Mouse (Mus musculus): ENCODE results near the gene Cadm4. TPM values are rescaled to one million over a fixed set of nuclear protein-coding genes. Genes with fewer than 3 reads are reported as not detected.
A peak's percentile ranks its signal among the peaks of the same experiment; 100 is the strongest.

The Cadm4 gene
- polyA plus RNA-seq, 1 experiment from 2014 or later: 1.8 TPM

GRCm38 (mm10) chr7:24544506-24544905 is 62.7 kb downstream of the Cadm4 start:
- no peaks in the 10 kb centered on the region for H3K9me3 ChIP-seq (ENCODE audit: control insufficient read depth, low read length)
- ATAC-seq (ENCODE audit: low read depth): no peak
- H3K36me3 ChIP-seq (ENCODE audit: control insufficient read depth, insufficient read depth, low read length): peaks cover 2% of the 10 kb centered on the region
- WGBS: 78% methylated on average over 2 of the region's 2 CpGs
- no peak overlapping the region for H3K4me2 ChIP-seq (ENCODE audit: low read depth, low read length)
- no peak overlapping the region for H3K9ac ChIP-seq (ENCODE audit: low read length)
- no peak overlapping the region for H3K27ac ChIP-seq (ENCODE audit: low read length)
- peaks cover 7% of the 10 kb centered on the region for H3K4me1 ChIP-seq (replicated peaks; ENCODE audit: control insufficient read depth, insufficient read depth, low read length)
- H3K27me3 ChIP-seq (ENCODE audit: control insufficient read depth, insufficient read depth, low read depth, low read length): no peaks in the 10 kb centered on the region
- no peak overlapping the region for H3K4me3 ChIP-seq (ENCODE audit: low read length)

DNA sequence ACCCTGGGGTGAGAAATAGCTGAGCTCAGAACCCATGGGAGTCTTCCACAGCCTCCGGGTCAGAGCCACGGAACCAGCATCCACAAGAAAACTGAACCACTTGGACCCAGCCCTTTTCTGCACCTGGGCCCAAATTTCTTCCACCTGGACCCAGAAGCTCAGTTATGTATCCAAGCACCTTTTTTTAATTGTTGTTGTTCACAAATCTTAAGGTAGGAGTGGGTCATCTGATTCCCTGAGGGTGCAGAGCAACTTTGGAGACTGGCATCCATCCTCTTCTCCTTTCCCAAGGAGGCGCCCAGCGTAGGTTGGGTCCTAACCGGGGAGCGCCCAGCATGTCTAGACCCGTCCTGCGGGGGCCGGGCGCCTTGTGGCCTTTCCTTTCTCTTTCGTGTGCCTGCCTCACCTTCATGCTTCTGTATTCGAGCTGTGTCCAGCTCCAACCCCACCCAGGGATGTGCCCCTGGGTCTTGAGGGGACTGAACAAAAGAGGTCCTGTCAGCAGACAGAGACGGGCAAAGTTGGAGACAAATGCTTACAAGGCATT is 64.3 kb downstream of the Cadm4 start, which contains the start of the genes Pinlyp and Xrcc1:
Gene Pinlyp, minus strand, starts transcription at position 51 of the 547 bp plus-strand sequence.
Gene Xrcc1, plus strand, starts transcription at position 222 of the 547 bp plus-strand sequence.
- no peak; the same call in 1 of the 2 replicates for ATAC-seq (ENCODE audit: low read depth)
- H3K9ac ChIP-seq (ENCODE audit: low read length): peak within 1 kb of the TSS; percentile 87
- 32% methylated on average over 13 of the region's 13 CpGs for WGBS
- peaks cover 9% of the 10 kb centered on the region for H3K36me3 ChIP-seq (ENCODE audit: control insufficient read depth, insufficient read depth, low read length)
- peak within 1 kb of the TSS; percentile 82 for H3K27ac ChIP-seq (ENCODE audit: low read length)
- H3K4me2 ChIP-seq (ENCODE audit: low read depth, low read length): peak within 1 kb of the TSS; percentile 74
- peak within 1 kb of the TSS; percentile 84 for H3K4me3 ChIP-seq (ENCODE audit: low read length)
- no peaks in the 10 kb centered on the region for H3K9me3 ChIP-seq (ENCODE audit: control insufficient read depth, low read length)
- peaks cover 7% of the 10 kb centered on the region for H3K4me1 ChIP-seq (replicated peaks; ENCODE audit: control insufficient read depth, insufficient read depth, low read length)
- no peaks in the 10 kb centered on the region for H3K27me3 ChIP-seq (ENCODE audit: control insufficient read depth, insufficient read depth, low read depth, low read length)

DNA sequence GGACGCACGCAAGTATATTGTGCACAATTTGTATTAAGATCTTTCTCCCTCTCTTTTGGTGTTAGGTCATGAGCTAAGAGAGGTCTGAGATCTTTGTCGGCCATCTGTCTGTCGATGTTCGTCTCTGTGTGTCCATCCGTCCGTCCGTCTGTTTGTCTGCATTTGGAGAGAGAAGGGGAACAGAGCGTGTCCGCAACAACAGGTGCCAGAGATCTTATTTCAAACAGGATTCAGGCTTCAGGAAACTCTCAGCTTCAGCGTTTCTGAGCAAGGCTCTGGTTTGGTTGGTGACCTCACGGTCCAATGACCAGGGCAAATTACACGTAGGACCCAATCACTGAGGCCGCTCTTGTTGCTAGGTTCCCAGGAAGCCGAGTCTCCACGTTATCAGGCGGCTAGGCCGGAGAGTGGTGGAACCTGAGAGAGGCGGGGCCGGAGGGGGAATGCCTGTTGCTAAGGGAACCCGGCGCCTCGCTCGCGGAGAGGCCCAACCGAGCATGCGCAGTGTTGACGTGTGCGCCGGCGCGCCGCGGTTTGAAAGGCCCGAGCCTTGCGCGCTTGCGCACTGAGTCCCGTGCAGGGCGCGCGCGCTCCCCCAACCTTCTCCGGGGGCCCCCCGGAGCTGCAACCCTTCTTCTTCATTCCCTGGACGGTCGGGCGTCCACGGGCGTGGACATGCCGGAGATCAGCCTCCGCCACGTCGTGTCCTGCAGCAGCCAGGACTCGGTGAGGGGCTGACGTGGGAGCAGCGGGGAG is 65.0 kb downstream of the Cadm4 start:
- ATAC-seq (ENCODE audit: low read depth): peak; percentile 100

DNA sequence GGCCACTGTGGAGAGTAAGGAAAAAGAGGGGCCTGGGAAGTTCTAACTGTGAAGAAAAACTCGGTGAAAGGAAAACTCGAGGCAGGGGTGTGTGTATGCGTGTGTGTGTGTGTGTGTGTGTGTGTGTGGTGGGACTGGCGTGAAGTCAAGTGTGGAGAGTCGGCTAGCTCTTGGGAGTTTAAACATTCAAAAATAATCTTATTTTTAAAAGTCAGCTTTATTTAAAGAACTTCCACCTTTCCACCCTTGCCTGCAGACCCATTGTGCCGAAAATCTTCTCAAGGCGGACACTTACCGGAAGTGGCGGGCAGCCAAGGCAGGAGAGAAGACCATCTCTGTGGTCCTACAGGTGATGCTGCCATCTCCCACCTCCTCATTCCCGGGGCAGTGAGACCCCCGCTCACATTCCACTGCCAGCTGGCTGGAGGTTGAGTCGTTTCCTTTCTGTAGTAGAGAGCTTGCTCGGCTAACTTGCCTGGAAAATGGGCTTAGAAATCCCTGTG is 65.8 kb downstream of the Cadm4 start:
- 12% methylated on average over 13 of the region's 13 CpGs for WGBS
- no peak overlapping the region for H3K27ac ChIP-seq (ENCODE audit: low read length)
- no peak for ATAC-seq (ENCODE audit: low read depth)

More for the DNA sequence above, 65.0 kb downstream of the Cadm4 start:
- Histone ChIP-seq H3K27me3 (ENCODE audit: control insufficient read depth, insufficient read depth, low read depth, low read length) (no peaks in the 10 kb centered on the region), H3K4me2 (ENCODE audit: low read depth, low read length) (peak overlapping the region; percentile 74), H3K36me3 (ENCODE audit: control insufficient read depth, insufficient read depth, low read length) (peaks cover 9% of the 10 kb centered on the region), H3K4me1 (replicated peaks; ENCODE audit: control insufficient read depth, insufficient read depth, low read length) (peaks cover 7% of the 10 kb centered on the region), H3K27ac (ENCODE audit: low read length) (peak overlapping the region; percentile 82), H3K9me3 (ENCODE audit: control insufficient read depth, low read length) (no peaks in the 10 kb centered on the region), H3K4me3 (ENCODE audit: low read length) (peak overlapping the region; percentile 84), H3K9ac (ENCODE audit: low read length) (peak overlapping the region; percentile 87)
- WGBS: under 1% methylated on average over 53 of the region's 57 CpGs

GRCm38 (mm10) chr7:24551985-24552759 is 70.3 kb downstream of the Cadm4 start:
- H3K27ac ChIP-seq (ENCODE audit: low read length): no peak overlapping the region
- no peak overlapping the region for H3K4me3 ChIP-seq (ENCODE audit: low read length)
- no peaks in the 10 kb centered on the region for H3K27me3 ChIP-seq (ENCODE audit: control insufficient read depth, insufficient read depth, low read depth, low read length)
- no peak overlapping the region for H3K9ac ChIP-seq (ENCODE audit: low read length)
- no peak for ATAC-seq (ENCODE audit: low read depth)
- 84% methylated on average over 12 of the region's 12 CpGs for WGBS
- no peaks in the 10 kb centered on the region for H3K9me3 ChIP-seq (ENCODE audit: control insufficient read depth, low read length)
- peaks cover 7% of the 10 kb centered on the region for H3K4me1 ChIP-seq (replicated peaks; ENCODE audit: control insufficient read depth, insufficient read depth, low read length)
- no peak overlapping the region for H3K4me2 ChIP-seq (ENCODE audit: low read depth, low read length)
- peaks cover 20% of the 10 kb centered on the region for H3K36me3 ChIP-seq (ENCODE audit: control insufficient read depth, insufficient read depth, low read length)

More for the DNA sequence above, 65.8 kb downstream of the Cadm4 start:
- no peaks in the 10 kb centered on the region for H3K27me3 ChIP-seq (ENCODE audit: control insufficient read depth, insufficient read depth, low read depth, low read length)
- peaks cover 7% of the 10 kb centered on the region for H3K4me1 ChIP-seq (replicated peaks; ENCODE audit: control insufficient read depth, insufficient read depth, low read length)
- H3K36me3 ChIP-seq (ENCODE audit: control insufficient read depth, insufficient read depth, low read length): peaks cover 12% of the 10 kb centered on the region
- H3K9ac ChIP-seq (ENCODE audit: low read length): peak overlapping the region; percentile 87
- H3K4me2 ChIP-seq (ENCODE audit: low read depth, low read length): peak overlapping the region; percentile 74
- peak overlapping the region; percentile 84 for H3K4me3 ChIP-seq (ENCODE audit: low read length)
- H3K9me3 ChIP-seq (ENCODE audit: control insufficient read depth, low read length): no peaks in the 10 kb centered on the region

Other genes with a start within 250 kb of the Cadm4 start
- gene Zfp109, start 244.5 kb upstream of the Cadm4 start, polyA plus RNA-seq (2015; fragmentation: Nextera tagmentation; extraction: Ambion mirVana): 4.7 and 5.4 TPM in 2 replicates
- gene Zfp108, start 227.2 kb upstream of the Cadm4 start, polyA plus RNA-seq (2015; fragmentation: Nextera tagmentation; extraction: Ambion mirVana): 3.5 and 4.2 TPM in 2 replicates
- gene Zfp93, start 211.6 kb upstream of the Cadm4 start, polyA plus RNA-seq (2015; fragmentation: Nextera tagmentation; extraction: Ambion mirVana): 9.3 and 10.8 TPM in 2 replicates
- 32.7 and 34.1 TPM in 2 replicates for gene Zfp61, start 180.8 kb upstream of the Cadm4 start, polyA plus RNA-seq (2015; fragmentation: Nextera tagmentation; extraction: Ambion mirVana)
- 10.2 and 11.3 TPM in 2 replicates for gene Zfp94, start 165.4 kb upstream of the Cadm4 start, polyA plus RNA-seq (2015; fragmentation: Nextera tagmentation; extraction: Ambion mirVana)
- gene Tescl, start 148.1 kb upstream of the Cadm4 start, polyA plus RNA-seq (2015; fragmentation: Nextera tagmentation; extraction: Ambion mirVana): not detected in 2 replicates
- gene Lypd5, start 132.8 kb upstream of the Cadm4 start, polyA plus RNA-seq (2015; fragmentation: Nextera tagmentation; extraction: Ambion mirVana): 0.06 and 0.33 TPM in 2 replicates
- 3.2 and 5.7 TPM in 2 replicates for gene Kcnn4, start 111.8 kb upstream of the Cadm4 start, polyA plus RNA-seq (2015; fragmentation: Nextera tagmentation; extraction: Ambion mirVana)
- 22.7 and 24.6 TPM in 2 replicates for gene Smg9, start 82.4 kb upstream of the Cadm4 start, polyA plus RNA-seq (2015; fragmentation: Nextera tagmentation; extraction: Ambion mirVana)
- gene Irgc1, start 29.7 kb upstream of the Cadm4 start, polyA plus RNA-seq (2015; fragmentation: Nextera tagmentation; extraction: Ambion mirVana): not detected in 2 replicates
- gene Plaur, start 19.5 kb upstream of the Cadm4 start, polyA plus RNA-seq (2015; fragmentation: Nextera tagmentation; extraction: Ambion mirVana): 17.6 and 19.7 TPM in 2 replicates
- 30.4 and 31.8 TPM in 2 replicates for gene Zfp428, start 25.0 kb downstream of the Cadm4 start, polyA plus RNA-seq (2015; fragmentation: Nextera tagmentation; extraction: Ambion mirVana)
- 0.33 and 0.43 TPM in 2 replicates for gene AC161166.1, start 30.4 kb downstream of the Cadm4 start, polyA plus RNA-seq (2015; fragmentation: Nextera tagmentation; extraction: Ambion mirVana)
- 5.6 and 6.5 TPM in 2 replicates for gene Irgq, start 48.7 kb downstream of the Cadm4 start, polyA plus RNA-seq (2015; fragmentation: Nextera tagmentation; extraction: Ambion mirVana)
- 0.25 and 0.52 TPM in 2 replicates for gene Pinlyp, start 64.1 kb downstream of the Cadm4 start, polyA plus RNA-seq (2015; fragmentation: Nextera tagmentation; extraction: Ambion mirVana)
- gene Xrcc1, start 64.3 kb downstream of the Cadm4 start, polyA plus RNA-seq (2015; fragmentation: Nextera tagmentation; extraction: Ambion mirVana): 112 TPM in 2 replicates
- 21.9 and 22.4 TPM in 2 replicates for gene Ethe1, start 105.5 kb downstream of the Cadm4 start, polyA plus RNA-seq (2015; fragmentation: Nextera tagmentation; extraction: Ambion mirVana)
- 2.2 and 2.3 TPM in 2 replicates for gene Zfp575, start 105.6 kb downstream of the Cadm4 start, polyA plus RNA-seq (2015; fragmentation: Nextera tagmentation; extraction: Ambion mirVana)
- gene Phldb3, start 128.7 kb downstream of the Cadm4 start, polyA plus RNA-seq (2015; fragmentation: Nextera tagmentation; extraction: Ambion mirVana): 0.15 and 0.21 TPM in 2 replicates
- 0.26 and 0.92 TPM in 2 replicates for gene Lypd3, start 154.5 kb downstream of the Cadm4 start, polyA plus RNA-seq (2015; fragmentation: Nextera tagmentation; extraction: Ambion mirVana)
- gene Tex101, start 194.7 kb downstream of the Cadm4 start, polyA plus RNA-seq (2015; fragmentation: Nextera tagmentation; extraction: Ambion mirVana): not detected in 2 replicates
- not detected in 2 replicates for gene BC049730, start 227.2 kb downstream of the Cadm4 start, polyA plus RNA-seq (2015; fragmentation: Nextera tagmentation; extraction: Ambion mirVana)
- not detected in 2 replicates for gene Gm4763, start 244.9 kb downstream of the Cadm4 start, polyA plus RNA-seq (2015; fragmentation: Nextera tagmentation; extraction: Ambion mirVana)